Mouse (Mus musculus) heart, embryonic 15.5 days (tissue): Measurements from ENCODE around the gene AC134908.4. TPM values are rescaled to one million over a fixed set of nuclear protein-coding genes. Genes with fewer than 3 reads are reported as not detected.

Source experiments
- ATAC-seq: fragments of 200-750 bp; cut with Nextera tagmentation; replicated peaks from 2 replicates; pipeline ENCODE4 v1.8.0; 2017; ENCODE audit warnings: low read depth, moderate TSS enrichment; ENCODE audit not compliant: insufficient number of reproducible peaks, insufficient read depth, low FRiP score
- H3K27ac ChIP-seq: fragments of 300-500 bp; sonication (generic); 2 replicates; pipeline ENCODE4 v1.5.1; 2015; ENCODE audit warnings: mild to moderate bottlenecking, inconsistent platforms
- H3K27me3 ChIP-seq: fragments of 300-500 bp; sonication (generic); 2 replicates; pipeline ENCODE4 v1.6.1; 2015; ENCODE audit warnings: inconsistent platforms
- H3K36me3 ChIP-seq: fragments of 300-500 bp; sonication (generic); 2 replicates; pipeline ENCODE4 v1.6.1; 2015; ENCODE audit warnings: mild to moderate bottlenecking, inconsistent platforms
- H3K4me1 ChIP-seq: fragments of 300-500 bp; sonication (generic); replicated peaks from 2 replicates; pipeline ENCODE4 v1.6.1; 2015; ENCODE audit warnings: inconsistent platforms
- H3K4me2 ChIP-seq: fragments of 300-500 bp; sonication (generic); 2 replicates; pipeline ENCODE4 v1.6.1; 2015; ENCODE audit warnings: inconsistent platforms, mild to moderate bottlenecking, moderate library complexity
- H3K4me3 ChIP-seq: fragments of 300-500 bp; sonication (generic); 2 replicates; pipeline ENCODE4 v1.5.1; 2015; ENCODE audit warnings: mild to moderate bottlenecking, inconsistent platforms
- H3K9ac ChIP-seq: fragments of 300-500 bp; sonication (generic); 2 replicates; pipeline ENCODE4 v1.6.1; 2015; ENCODE audit warnings: mild to moderate bottlenecking, inconsistent platforms
- H3K9me3 ChIP-seq: fragments of 300-500 bp; sonication (generic); replicated peaks from 2 replicates; pipeline ENCODE4 v1.6.1; 2016; ENCODE audit warnings: inconsistent platforms
- WGBS: fragments of 180-500 bp; shearing (Covaris S2); methylation state at CpG from one replicate; pipeline ENCODE4 v1.1.7; 2015; ENCODE audit warnings: mixed read lengths; 5-methylcytosine and 5-hydroxymethylcytosine counted together
- polyA plus RNA-seq: library from polyadenylated mRNA; unstranded; fragments of >200 nt; fragmentation: Nextera tagmentation; extraction: Ambion mirVana; gene quantifications from 2 replicates; pipeline ENCODE4 v1.2.1, GENCODE M21; 2015

Gene AC134908.4
- polyA plus RNA-seq, 1 experiment from 2014 or later, result 0.50 TPM

DNA sequence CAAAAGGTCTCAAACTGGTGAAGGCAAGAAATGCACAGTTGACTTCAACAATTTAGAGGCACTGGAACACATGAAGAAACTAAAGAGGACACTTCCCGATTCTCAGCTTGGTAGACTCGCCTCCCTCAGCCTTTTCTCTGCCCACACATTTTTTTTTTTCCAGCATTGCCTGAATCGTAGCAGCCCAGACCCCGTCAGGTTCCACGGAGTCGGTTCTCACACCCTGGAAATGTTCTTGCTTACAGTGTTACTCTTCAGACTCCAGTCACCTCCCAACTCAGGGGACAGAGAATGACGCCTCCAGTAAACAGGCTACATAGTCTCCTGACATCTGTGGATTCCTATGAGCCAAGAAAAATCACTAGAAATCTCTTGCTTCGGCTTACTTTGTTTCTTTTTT lies 35.3 kb downstream of the AC134908.4 start:
- Histone ChIP-seq H3K9ac (no peak overlapping the region), H3K4me3 (no peak overlapping the region), H3K4me2 (no peak overlapping the region), H3K27me3 (0 out of 2 replicates have a peak, but pooled peaks cover 5% of the 10 kb centered on the region), H3K4me1 (peaks cover 3% of the 10 kb centered on the region; the same call in 1 of the 2 replicates), H3K36me3 (no peaks in the 10 kb centered on the region), H3K27ac (no peak overlapping the region), H3K9me3 (no peaks in the 10 kb centered on the region)
- ATAC-seq, result no peak
- WGBS, result 65% methylated on average over 8 of the region's 8 CpGs

GRCm38 (mm10) chr17:25757691-25758090 lies 37.8 kb downstream of the AC134908.4 start:
- 46% methylated on average over 3 of the region's 3 CpGs for WGBS
- Histone ChIP-seq H3K36me3 (no peaks in the 10 kb centered on the region), H3K9me3 (no peaks in the 10 kb centered on the region), H3K4me2 (no peak overlapping the region), H3K9ac (no peak overlapping the region), H3K27me3 (0 out of 2 replicates have a peak, but pooled peaks cover 5% of the 10 kb centered on the region), H3K4me1 (peaks cover 3% of the 10 kb centered on the region; the same call in 1 of the 2 replicates), H3K27ac (no peak overlapping the region), H3K4me3 (no peak overlapping the region)
- no peak for ATAC-seq

- Histone ChIP-seq H3K36me3 (no peaks in the 10 kb centered on the region), H3K27me3 (0 out of 2 replicates have a peak, but pooled peaks cover 5% of the 10 kb centered on the region), H3K9me3 (no peaks in the 10 kb centered on the region), H3K4me1 (peaks cover 4% of the 10 kb centered on the region), H3K4me2 (no peak overlapping the region), H3K9ac (no peak overlapping the region), H3K27ac (0 out of 2 replicates have a peak overlapping the region, but pooled peaks have one; percentile 12), H3K4me3 (no peak overlapping the region)
- WGBS, result 64% methylated on average over 9 of the region's 9 CpGs
- 0 out of 2 replicates have a peak, but pooled peaks have one; percentile 37 for ATAC-seq
Observed at GRCm38 (mm10) chr17:25756378-25757242, 38.8 kb downstream of the AC134908.4 start.

DNA sequence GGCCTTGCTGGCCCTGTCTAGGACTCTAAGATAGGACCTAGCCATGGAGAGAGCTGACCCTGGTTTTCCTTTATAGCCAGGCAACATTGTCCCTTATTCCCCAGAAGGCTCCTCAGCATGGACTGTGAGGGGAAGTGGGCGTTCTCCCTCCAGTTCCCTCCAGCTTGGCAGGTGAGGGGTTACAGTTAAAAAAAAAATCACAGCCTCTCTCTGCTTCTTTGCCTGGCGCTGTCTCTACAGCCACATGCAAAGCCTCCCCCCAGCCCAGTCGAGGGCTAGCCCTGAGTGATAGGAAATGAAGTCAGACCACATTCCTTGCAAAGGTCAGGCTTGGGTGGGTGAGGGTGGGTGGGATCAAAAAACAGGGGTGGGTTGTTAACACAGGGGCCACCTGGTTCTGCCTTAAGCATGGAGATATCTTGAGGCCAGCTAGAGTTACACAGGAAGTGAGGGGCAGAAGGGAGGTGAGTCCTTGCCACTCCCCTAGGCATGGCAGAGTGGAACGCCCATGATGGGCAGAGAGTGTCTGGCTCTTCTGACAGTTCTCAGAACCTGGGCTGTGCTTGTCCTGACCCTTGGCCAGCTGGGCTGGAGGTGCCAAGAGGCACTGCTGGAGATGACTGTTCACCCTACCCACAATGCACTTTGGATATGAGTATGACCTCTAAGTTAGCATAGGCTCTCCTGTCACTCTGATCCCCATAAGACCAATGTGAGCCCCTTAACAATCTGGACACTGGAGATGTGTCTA lies 39.7 kb downstream of the AC134908.4 start:
- Histone ChIP-seq H3K27me3 (0 out of 2 replicates have a peak, but pooled peaks cover 8% of the 10 kb centered on the region), H3K9ac (no peak overlapping the region), H3K4me2 (no peak overlapping the region), H3K27ac (no peak overlapping the region), H3K4me1 (peaks cover 10% of the 10 kb centered on the region), H3K4me3 (no peak overlapping the region), H3K36me3 (no peaks in the 10 kb centered on the region), H3K9me3 (no peaks in the 10 kb centered on the region)
- WGBS, result 30% methylated on average over 4 of the region's 4 CpGs
- no peak for ATAC-seq

GRCm38 (mm10) chr17:25755086-25755485 lies 40.4 kb downstream of the AC134908.4 start:
- 0 out of 2 replicates have a peak, but pooled peaks cover 8% of the 10 kb centered on the region for H3K27me3 ChIP-seq
- H3K9ac ChIP-seq, result no peak overlapping the region
- H3K27ac ChIP-seq, result no peak overlapping the region
- WGBS, result 70% methylated on average over 4 of the region's 4 CpGs
- H3K4me1 ChIP-seq, result peaks cover 10% of the 10 kb centered on the region
- no peak overlapping the region for H3K4me3 ChIP-seq
- ATAC-seq, result no peak
- no peaks in the 10 kb centered on the region for H3K9me3 ChIP-seq
- no peaks in the 10 kb centered on the region for H3K36me3 ChIP-seq
- no peak overlapping the region for H3K4me2 ChIP-seq

- Histone ChIP-seq H3K4me2 (no peak within 1 kb of the TSS), H3K4me1 (peaks cover 10% of the 10 kb centered on the region), H3K27me3 (0 out of 2 replicates have a peak, but pooled peaks cover 7% of the 10 kb centered on the region), H3K9me3 (no peaks in the 10 kb centered on the region), H3K9ac (no peak within 1 kb of the TSS), H3K4me3 (no peak within 1 kb of the TSS), H3K36me3 (no peaks in the 10 kb centered on the region), H3K27ac (no peak within 1 kb of the TSS)
- 83% methylated on average over 9 of the region's 9 CpGs for WGBS
- ATAC-seq, result no peak
Observed at GRCm38 (mm10) chr17:25754241-25754640, 41.2 kb downstream of the AC134908.4 start, which contains the start of gene Msln. TSS of gene Msln (minus strand) at chr17:25754378.

- peaks cover 8% of the 10 kb centered on the region for H3K4me1 ChIP-seq
- H3K27me3 ChIP-seq, result 0 out of 2 replicates have a peak, but pooled peaks cover 3% of the 10 kb centered on the region
- ATAC-seq, result no peak
- no peak overlapping the region for H3K9ac ChIP-seq
- H3K4me3 ChIP-seq, result no peak overlapping the region
- no peak overlapping the region for H3K4me2 ChIP-seq
- WGBS, result 18% methylated on average over 5 of the region's 5 CpGs
- H3K27ac ChIP-seq, result no peak overlapping the region
- H3K9me3 ChIP-seq, result no peaks in the 10 kb centered on the region
- H3K36me3 ChIP-seq, result no peaks in the 10 kb centered on the region
Observed at GRCm38 (mm10) chr17:25751446-25751845, 44.0 kb downstream of the AC134908.4 start.

GRCm38 (mm10) chr17:25749314-25749713 lies 46.1 kb downstream of the AC134908.4 start:
- WGBS, result 89% methylated on average over 6 of the region's 6 CpGs
- no peaks in the 10 kb centered on the region for H3K9me3 ChIP-seq
- H3K4me1 ChIP-seq, result peaks cover 8% of the 10 kb centered on the region
- H3K9ac ChIP-seq, result no peak overlapping the region
- no peak for ATAC-seq
- no peaks in the 10 kb centered on the region for H3K36me3 ChIP-seq
- no peak overlapping the region for H3K4me3 ChIP-seq
- peaks cover 8% of the 10 kb centered on the region for H3K27me3 ChIP-seq
- no peak overlapping the region for H3K4me2 ChIP-seq
- no peak overlapping the region for H3K27ac ChIP-seq

DNA sequence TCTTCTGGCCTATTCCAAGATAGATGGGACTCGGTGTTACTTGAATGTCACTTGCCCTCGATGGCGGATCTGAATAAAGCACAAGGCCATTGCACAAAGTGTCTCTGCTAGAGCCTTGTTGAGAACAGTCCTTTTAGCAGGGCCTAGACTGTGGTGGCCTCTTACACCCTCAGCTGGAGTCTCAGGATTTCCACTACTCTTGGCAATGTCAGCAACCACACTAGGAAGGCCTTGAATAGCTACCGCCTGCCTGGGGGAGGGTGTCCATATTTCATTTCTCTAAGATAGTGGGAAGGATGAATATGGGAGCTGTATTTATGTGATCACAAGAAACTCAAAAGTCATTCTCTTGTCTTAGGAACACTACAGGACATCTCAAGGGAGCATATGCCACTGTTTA lies 47.2 kb downstream of the AC134908.4 start:
- no peak overlapping the region for H3K4me3 ChIP-seq
- 83% methylated on average over 4 of the region's 4 CpGs for WGBS
- H3K4me1 ChIP-seq, result peaks cover 8% of the 10 kb centered on the region
- ATAC-seq, result no peak
- H3K27ac ChIP-seq, result no peak overlapping the region
- H3K9ac ChIP-seq, result no peak overlapping the region
- H3K9me3 ChIP-seq, result no peaks in the 10 kb centered on the region
- no peak overlapping the region for H3K4me2 ChIP-seq
- no peaks in the 10 kb centered on the region for H3K36me3 ChIP-seq
- peaks cover 9% of the 10 kb centered on the region for H3K27me3 ChIP-seq

DNA sequence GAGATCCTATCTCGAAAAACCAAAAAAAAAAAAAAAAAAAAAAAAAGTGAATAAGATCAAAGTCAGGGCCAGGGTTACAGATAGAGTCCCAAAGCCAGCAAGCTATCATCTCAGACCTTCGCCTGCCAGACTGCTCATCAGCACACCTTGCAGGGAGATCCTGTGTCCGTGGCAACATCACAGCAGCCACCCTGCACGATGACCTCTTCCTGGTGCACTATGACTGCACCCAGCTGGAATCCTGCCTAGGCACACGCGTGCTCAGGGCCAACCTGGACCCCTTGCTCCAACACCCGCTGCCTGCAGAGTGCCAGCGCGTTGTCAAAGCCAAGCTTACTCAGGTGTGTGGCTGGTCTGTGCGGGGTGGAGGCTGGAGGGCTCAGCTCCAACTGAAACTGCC lies 51.1 kb downstream of the AC134908.4 start:
- H3K4me2 ChIP-seq, result no peak overlapping the region
- no peak overlapping the region for H3K27ac ChIP-seq
- H3K4me3 ChIP-seq, result no peak overlapping the region
- H3K9ac ChIP-seq, result no peak overlapping the region
- no peaks in the 10 kb centered on the region for H3K4me1 ChIP-seq
- H3K9me3 ChIP-seq, result no peaks in the 10 kb centered on the region
- H3K36me3 ChIP-seq, result no peaks in the 10 kb centered on the region
- 69% methylated on average over 10 of the region's 10 CpGs for WGBS
- H3K27me3 ChIP-seq, result peaks cover 5% of the 10 kb centered on the region
- ATAC-seq, result no peak

GRCm38 (mm10) chr17:25743831-25744230 lies 51.6 kb downstream of the AC134908.4 start:
- WGBS, result 88% methylated on average over 9 of the region's 9 CpGs
- no peak overlapping the region for H3K4me3 ChIP-seq
- peaks cover 5% of the 10 kb centered on the region for H3K27me3 ChIP-seq
- no peaks in the 10 kb centered on the region for H3K4me1 ChIP-seq
- H3K9ac ChIP-seq, result no peak overlapping the region
- no peaks in the 10 kb centered on the region for H3K36me3 ChIP-seq
- H3K4me2 ChIP-seq, result no peak overlapping the region
- H3K9me3 ChIP-seq, result no peaks in the 10 kb centered on the region
- ATAC-seq, result no peak
- no peak overlapping the region for H3K27ac ChIP-seq
